Mouse (Mus musculus) bone marrow, adult 2 months (tissue): ENCODE measurements around the gene Slc6a16. TPM values are rescaled to one million over a fixed set of nuclear protein-coding genes. Genes with fewer than 3 reads are reported as not detected.

Source experiments
- H3K27ac ChIP-seq: fragments of 200-500 bp; 2 replicates; pipeline ENCODE4 v1.5.1; 2012; ENCODE audit warnings: low read depth, mild to moderate bottlenecking, control low read depth, inconsistent platforms, low read length; ENCODE audit not compliant: control insufficient read depth, poor library complexity, insufficient read depth
- H3K4me1 ChIP-seq: fragments of 200-500 bp; 2 replicates; pipeline ENCODE4 v1.6.1; 2011; ENCODE audit warnings: low read length; ENCODE audit not compliant: control insufficient read depth, insufficient read depth
- H3K4me3 ChIP-seq: fragments of 200-500 bp; replicated peaks from 2 replicates; pipeline ENCODE3; 2011; ENCODE audit warnings: mild to moderate bottlenecking, low read depth, low read length, control low read depth; ENCODE audit not compliant: control insufficient read depth
- CTCF ChIP-seq: fragments of 200-500 bp; IDR thresholded peaks from 2 replicates; pipeline ENCODE4 v1.5.1; 2011; ENCODE audit warnings: low read length, control low read depth; ENCODE audit not compliant: control insufficient read depth, insufficient read depth
- POLR2A ChIP-seq: fragments of 200-500 bp; IDR thresholded peaks from 2 replicates; pipeline ENCODE4 v1.6.1; 2011; ENCODE audit warnings: low read depth, mild to moderate bottlenecking, control low read depth, low read length, borderline replicate concordance; ENCODE audit not compliant: control insufficient read depth
- WGBS: fragments of 180-500 bp; shearing (Covaris S2); methylation state at CpG from one replicate; pipeline ENCODE4 v1.1.7; 2018; 5-methylcytosine and 5-hydroxymethylcytosine counted together
- polyA plus RNA-seq: library from polyadenylated mRNA; stranded (reverse); fragments of >200 nt; gene quantifications from 2 replicates; pipeline ENCODE4 v1.2.4, GENCODE M21; 2011; ENCODE audit warnings: low replicate concordance; ENCODE audit not compliant: missing spikeins, insufficient read depth, insufficient read length

The Slc6a16 gene
- polyA plus RNA-seq, 1 experiment: not detected

DNA sequence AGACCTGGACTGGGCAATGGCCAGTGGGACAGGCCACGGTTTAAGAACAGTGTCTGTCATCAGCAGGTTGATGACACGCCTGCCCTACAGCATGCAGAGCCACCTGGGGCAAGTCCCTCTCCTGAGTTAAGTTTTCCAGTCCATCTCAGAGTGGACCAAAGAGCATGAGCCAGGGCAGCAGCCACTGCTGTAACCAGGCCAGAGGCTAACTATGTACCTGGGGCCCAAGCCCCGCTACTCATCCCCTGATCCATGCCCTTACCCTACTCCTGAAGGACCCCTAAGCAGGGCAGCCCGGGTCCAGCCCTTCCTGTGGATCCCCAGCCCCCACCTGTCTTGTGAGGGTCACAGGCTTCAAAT lies 44.7 kb upstream of the Slc6a16 start:
- no peak for TF ChIP-seq POLR2A
- no peak for TF ChIP-seq CTCF
- Histone ChIP-seq H3K4me3 (no peak overlapping the region), H3K4me1 (no peaks in the 10 kb centered on the region; the same call in 1 of the 2 replicates), H3K27ac (no peak overlapping the region)
- 80% methylated on average over 4 of the region's 4 CpGs for WGBS

- Histone ChIP-seq H3K4me3 (no peak overlapping the region), H3K27ac (no peak overlapping the region), H3K4me1 (no peaks in the 10 kb centered on the region; the same call in 1 of the 2 replicates)
- no peak for TF ChIP-seq POLR2A
- no peak for TF ChIP-seq CTCF
- 52% methylated on average over 5 of the region's 5 CpGs for WGBS
Observed at GRCm38 (mm10) chr7:45196994-45197393, 43.9 kb upstream of the Slc6a16 start.

DNA sequence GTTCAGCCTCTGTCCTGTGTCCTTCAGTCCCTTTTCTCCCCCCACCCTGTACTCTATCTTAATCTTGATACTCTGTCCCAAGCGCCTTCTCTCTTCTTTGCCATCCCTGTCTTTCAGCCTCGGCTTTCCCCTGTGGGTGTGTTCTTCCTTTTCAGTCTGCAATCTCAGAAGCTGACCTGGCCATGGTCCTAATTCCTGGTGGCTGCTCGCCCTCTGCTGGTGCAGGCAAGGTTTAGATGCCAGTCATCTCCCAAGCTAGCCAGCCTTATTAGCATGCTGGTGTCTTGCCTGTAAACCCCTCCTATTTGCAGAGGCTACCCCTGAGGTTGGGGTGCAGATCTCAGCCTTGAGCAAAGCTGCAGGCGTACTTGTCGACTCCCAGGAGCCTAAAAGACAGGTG lies 42.5 kb upstream of the Slc6a16 start:
- WGBS: 18% methylated on average over 5 of the region's 5 CpGs
- H3K27ac ChIP-seq: no peak overlapping the region
- TF ChIP-seq POLR2A (no peak), CTCF (peak; percentile 80)

GRCm38 (mm10) chr7:45198961-45199360 lies 41.9 kb upstream of the Slc6a16 start:
- no peaks in the 10 kb centered on the region; the same call in 1 of the 2 replicates for H3K4me1 ChIP-seq
- H3K4me3 ChIP-seq: no peak overlapping the region
- H3K27ac ChIP-seq: no peak overlapping the region
- TF ChIP-seq POLR2A (no peak), CTCF (no peak)
- 82% methylated on average over 11 of the region's 11 CpGs for WGBS

More for the DNA sequence above, 42.5 kb upstream of the Slc6a16 start:
- no peaks in the 10 kb centered on the region; the same call in 1 of the 2 replicates for H3K4me1 ChIP-seq
- H3K4me3 ChIP-seq: no peak overlapping the region

DNA sequence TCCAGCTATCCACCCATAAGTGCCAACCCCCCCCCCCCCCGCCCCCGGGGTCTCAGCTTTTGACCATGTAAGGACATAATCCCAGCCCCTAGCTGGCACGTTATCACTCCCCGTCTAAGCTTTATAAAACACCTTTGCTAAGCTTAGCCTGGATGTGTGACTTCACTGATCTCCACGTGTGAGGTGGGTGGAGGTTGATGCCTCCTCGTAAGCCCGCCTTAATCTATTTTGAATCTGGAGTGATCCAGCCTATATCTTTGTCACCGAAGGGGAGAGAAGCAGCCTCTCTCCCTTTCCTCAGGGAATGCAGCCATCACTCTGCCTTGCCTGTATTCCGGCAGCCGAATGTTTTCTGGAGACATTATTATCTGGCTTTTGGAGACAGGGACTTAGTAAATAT lies 38.2 kb upstream of the Slc6a16 start:
- TF ChIP-seq POLR2A: no peak
- no peak for TF ChIP-seq CTCF
- WGBS: 74% methylated on average over 10 of the region's 10 CpGs
- H3K4me1 ChIP-seq: no peaks in the 10 kb centered on the region
- no peak overlapping the region for H3K4me3 ChIP-seq
- no peak overlapping the region for H3K27ac ChIP-seq

DNA sequence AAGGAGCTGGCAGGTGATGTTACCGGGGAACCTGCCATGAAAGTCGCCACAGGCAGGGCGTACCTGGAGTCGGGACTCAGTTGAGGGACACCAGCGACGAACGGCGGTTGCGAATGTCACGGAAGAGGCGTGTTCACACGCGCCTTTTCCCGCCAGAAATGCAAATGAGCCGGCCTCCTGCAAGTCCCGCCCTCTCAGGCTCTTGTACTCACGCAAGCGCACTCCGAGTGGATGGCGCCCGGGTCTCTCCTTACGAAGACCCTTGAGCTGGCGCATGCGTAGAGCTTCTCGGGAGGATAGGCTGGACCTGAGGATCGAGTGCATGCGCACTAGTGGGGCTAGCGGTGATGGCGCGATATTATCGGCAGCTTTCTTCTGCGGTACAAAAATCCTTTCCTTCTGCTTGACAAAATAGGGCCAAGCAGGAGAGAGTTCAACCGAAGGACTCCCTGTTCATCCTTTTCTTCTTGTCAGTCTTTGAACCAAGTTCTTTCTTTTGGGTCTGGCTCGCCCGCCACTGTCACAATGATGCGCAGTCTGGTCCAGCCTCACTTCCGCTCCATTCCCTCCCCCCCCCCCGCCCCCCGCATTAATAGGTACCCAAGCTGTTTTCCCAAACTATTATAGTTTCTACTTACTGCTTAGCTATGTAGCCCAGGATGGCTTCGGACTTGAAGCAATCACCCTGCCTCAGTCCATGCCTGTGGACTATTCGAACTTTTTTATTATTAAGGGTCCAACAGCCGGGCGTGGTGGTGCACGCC lies 36.3 kb upstream of the Slc6a16 start, which contains the start of gene Ccdc155:
Gene Ccdc155 (minus strand): TSS at position 513 of the 764 bp plus-strand sequence.
- 5% methylated on average over 44 of the region's 44 CpGs for WGBS
- peak within 1 kb of the TSS; percentile 83 for H3K4me3 ChIP-seq
- no peaks in the 10 kb centered on the region for H3K4me1 ChIP-seq
- TF ChIP-seq CTCF: no peak
- TF ChIP-seq POLR2A: peak; percentile 58; the same call in 1 of the 2 replicates
- no peak within 1 kb of the TSS; the same call in 1 of the 2 replicates for H3K27ac ChIP-seq

- Histone ChIP-seq H3K4me3 (no peak overlapping the region), H3K4me1 (peaks cover 5% of the 10 kb centered on the region), H3K27ac (no peak overlapping the region)
- TF ChIP-seq POLR2A (no peak), CTCF (no peak)
- 85% methylated on average over 6 of the region's 6 CpGs for WGBS
Observed at GRCm38 (mm10) chr7:45208260-45208659, 32.6 kb upstream of the Slc6a16 start.

DNA sequence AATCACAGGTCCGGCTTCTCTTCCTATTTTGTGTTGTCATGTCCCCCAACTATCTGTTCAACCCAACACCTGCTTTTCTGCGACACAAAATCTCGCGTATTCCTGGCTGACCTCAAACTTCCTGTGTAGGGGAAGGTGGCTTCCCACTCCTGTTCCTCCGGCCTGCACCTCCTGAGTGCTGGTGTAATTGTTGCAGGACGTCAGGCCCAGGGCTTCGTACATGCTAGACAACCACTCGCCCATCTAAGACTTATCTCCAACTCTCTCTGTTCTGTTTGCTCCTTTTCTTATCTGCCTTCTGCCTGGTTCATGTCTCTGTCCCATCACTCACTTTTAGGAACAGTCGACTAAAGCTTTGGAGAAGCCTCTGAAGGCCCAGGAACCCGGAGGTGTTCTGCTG lies 29.8 kb upstream of the Slc6a16 start:
- TF ChIP-seq CTCF: no peak
- TF ChIP-seq POLR2A: no peak
- H3K4me1 ChIP-seq: peaks cover 5% of the 10 kb centered on the region
- no peak overlapping the region for H3K4me3 ChIP-seq
- H3K27ac ChIP-seq: no peak overlapping the region
- 3% methylated on average over 10 of the region's 10 CpGs for WGBS
